Mouse (Mus musculus): ENCODE results near the gene AC131692.1. TPM values are rescaled to one million over a fixed set of nuclear protein-coding genes. Genes with fewer than 3 reads are reported as not detected.
A peak's percentile ranks its signal among the peaks of the same experiment; 100 is the strongest.

AC131692.1 gene
- total RNA-seq (2021), result not detected
- polyA plus RNA-seq (2012; rRNA removed), result not detected in 2 replicates
- long read RNA-seq, result 0 reads

GRCm38 (mm10) chr19:6094119-6094518 is at the start of gene AC131692.1:
AC131692.1 (plus strand) TSS chr19:6094419.
- Histone ChIP-seq H3K27me3 (ENCODE audit: control insufficient read depth, insufficient read depth, low read length) (no peaks in the 10 kb centered on the region), H3K36me3 (ENCODE audit: control insufficient read depth, insufficient read depth, low read length) (no peaks in the 10 kb centered on the region), H3K79me2 (replicated peaks; ENCODE audit: control insufficient read depth, insufficient read depth, low read length) (no peaks in the 10 kb centered on the region), H3K9ac (ENCODE audit: low read depth, low read length) (no peak within 1 kb of the TSS), H3K4me1 (ENCODE audit: control insufficient read depth, insufficient read depth, low read length) (no peaks in the 10 kb centered on the region), H3K4me3 (no peak within 1 kb of the TSS), H3K27ac (no peak within 1 kb of the TSS)
- WGBS, result 85% methylated on average over 7 of the region's 7 CpGs
- intact Hi-C loops (cut with DNase I), result no loop called here
- TF ChIP-seq EP300 (IDR thresholded peaks at IDR 0.05; ENCODE audit: insufficient read depth, low read depth, low read length), result no peak
- TF ChIP-seq POLR2A (IDR thresholded peaks at IDR 0.05; ENCODE audit: insufficient read depth, low read depth, low read length), result no peak
- TF ChIP-seq CTCF (IDR thresholded peaks at IDR 0.05), result no peak
- DNase-seq, result no peak

DNA sequence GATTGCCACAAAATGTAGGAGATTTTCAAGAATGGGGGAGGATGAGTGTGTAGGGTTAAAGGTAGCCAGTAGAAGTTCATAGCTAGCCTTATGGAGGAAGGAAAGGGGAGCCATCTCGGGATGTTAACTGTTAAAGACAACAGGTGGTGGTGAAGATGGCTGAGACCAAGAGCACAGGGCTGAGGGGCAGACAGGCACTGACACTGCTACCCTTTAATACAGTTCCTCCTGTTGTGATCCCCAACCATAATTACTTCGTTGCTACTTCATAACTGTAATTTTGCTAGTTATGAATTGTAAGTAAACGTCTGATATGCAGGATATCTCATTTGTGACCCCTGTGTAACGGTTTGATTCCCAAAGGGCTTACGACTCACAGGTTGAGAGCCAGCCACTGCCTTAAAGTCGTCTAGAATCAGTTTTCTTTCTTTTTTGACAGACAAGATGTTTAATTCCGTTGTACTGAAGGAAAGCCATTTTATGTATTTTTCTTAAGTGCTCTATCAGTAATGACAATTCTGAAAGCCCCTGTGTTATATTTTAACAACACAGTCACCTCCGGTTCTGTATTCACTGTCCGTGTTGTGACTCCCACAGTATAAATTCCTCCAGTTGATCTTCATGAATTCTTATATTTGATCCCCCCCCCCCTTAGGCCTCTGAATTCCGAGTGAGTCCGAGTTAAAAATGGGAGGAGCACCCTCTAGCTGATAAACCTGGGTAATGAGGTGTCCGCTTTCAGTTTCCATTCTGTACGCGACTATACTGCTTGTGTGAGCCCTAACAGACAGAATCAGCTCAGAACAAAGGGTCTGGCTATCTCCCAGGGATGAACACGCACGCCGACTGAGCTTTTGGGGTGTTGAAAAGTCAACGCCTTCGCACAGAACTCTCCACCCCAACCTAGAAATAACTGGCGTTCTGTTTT is 48.6 kb upstream of the AC131692.1 start:
- Histone ChIP-seq H3K27ac (peak overlapping the region; percentile 99), H3K27me3 (ENCODE audit: control insufficient read depth, insufficient read depth, low read length) (no peaks in the 10 kb centered on the region), H3K36me3 (ENCODE audit: control insufficient read depth, insufficient read depth, low read length) (no peaks in the 10 kb centered on the region), H3K9ac (ENCODE audit: low read depth, low read length) (peak overlapping the region; percentile 80), H3K79me2 (replicated peaks; ENCODE audit: control insufficient read depth, insufficient read depth, low read length) (peaks cover 3% of the 10 kb centered on the region; the same call in 1 of the 2 replicates), H3K4me1 (ENCODE audit: control insufficient read depth, insufficient read depth, low read length) (peaks cover 5% of the 10 kb centered on the region), H3K4me3 (peak overlapping the region; percentile 82)
- intact Hi-C loops (cut with DNase I), result loop anchor here (2.0 to 10.0 kb wide), 2 partner anchors 79 to 81 kb away; partner anchors contain the start of genes Pola2 and Snx15
- DNase-seq, result no peak
- 8% methylated on average over 20 of the region's 20 CpGs for WGBS
- TF ChIP-seq CTCF (IDR thresholded peaks at IDR 0.05) (peak; percentile 35), POLR2A (IDR thresholded peaks at IDR 0.05; ENCODE audit: insufficient read depth, low read depth, low read length) (no peak)

- Histone ChIP-seq H3K9ac (ENCODE audit: low read depth, low read length) (peak within 1 kb of the TSS; percentile 91), H3K27me3 (ENCODE audit: control insufficient read depth, insufficient read depth, low read length) (no peaks in the 10 kb centered on the region), H3K79me2 (replicated peaks; ENCODE audit: control insufficient read depth, insufficient read depth, low read length) (peaks cover 3% of the 10 kb centered on the region; the same call in 1 of the 2 replicates), H3K36me3 (ENCODE audit: control insufficient read depth, insufficient read depth, low read length) (no peaks in the 10 kb centered on the region), H3K4me3 (peak within 1 kb of the TSS; percentile 82), H3K4me1 (ENCODE audit: control insufficient read depth, insufficient read depth, low read length) (peaks cover 5% of the 10 kb centered on the region), H3K27ac (peak within 1 kb of the TSS; percentile 99)
- intact Hi-C loops (cut with DNase I), result loop anchor here (10.0 kb wide), 1 partner anchor 78 kb away; the partner anchor contains the start of gene Snx15
- DNase-seq, result peak; percentile 93 to 94
- under 1% methylated on average over 65 of the region's 65 CpGs for WGBS
- TF ChIP-seq EP300 (IDR thresholded peaks at IDR 0.05; ENCODE audit: insufficient read depth, low read depth, low read length), result peak; percentile 27; the same call in 1 of the 2 replicates
- TF ChIP-seq CTCF (IDR thresholded peaks at IDR 0.05), result no peak
- peak; percentile 81 for TF ChIP-seq POLR2A (IDR thresholded peaks at IDR 0.05; ENCODE audit: insufficient read depth, low read depth, low read length)
Observed at GRCm38 (mm10) chr19:6046294-6047153, 47.7 kb upstream of the AC131692.1 start, which contains the start of gene Syvn1. Syvn1 (plus strand) TSS chr19:6046576.

GRCm38 (mm10) chr19:6047154-6047898 is 46.9 kb upstream of the AC131692.1 start:
- no peak for TF ChIP-seq EP300 (IDR thresholded peaks at IDR 0.05; ENCODE audit: insufficient read depth, low read depth, low read length)
- TF ChIP-seq POLR2A (IDR thresholded peaks at IDR 0.05; ENCODE audit: insufficient read depth, low read depth, low read length), result no peak
- TF ChIP-seq CTCF (IDR thresholded peaks at IDR 0.05), result no peak
- WGBS, result 1% methylated on average over 42 of the region's 44 CpGs
- intact Hi-C loops (cut with DNase I), result loop anchor here (10.0 kb wide), 1 partner anchor 77 kb away; the partner anchor contains the start of gene Snx15

DNA sequence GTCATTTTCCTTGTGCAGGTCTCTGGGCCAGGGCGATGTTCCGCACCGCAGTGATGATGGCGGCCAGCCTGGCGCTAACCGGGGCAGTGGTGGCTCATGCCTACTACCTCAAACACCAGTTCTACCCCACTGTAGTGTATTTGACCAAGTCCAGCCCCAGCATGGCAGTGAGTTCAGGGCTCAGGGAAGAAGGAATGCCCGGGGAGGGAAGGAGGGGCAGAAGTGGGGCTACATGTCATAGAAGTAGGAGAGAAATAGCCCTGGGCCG is 46.4 kb upstream of the AC131692.1 start:
- no peak for DNase-seq
- TF ChIP-seq POLR2A (IDR thresholded peaks at IDR 0.05; ENCODE audit: insufficient read depth, low read depth, low read length) (no peak), EP300 (IDR thresholded peaks at IDR 0.05; ENCODE audit: insufficient read depth, low read depth, low read length) (no peak), CTCF (IDR thresholded peaks at IDR 0.05) (no peak)
- Histone ChIP-seq H3K9ac (ENCODE audit: low read depth, low read length) (peak overlapping the region; percentile 91), H3K4me3 (peak overlapping the region; percentile 82), H3K4me1 (ENCODE audit: control insufficient read depth, insufficient read depth, low read length) (peaks cover 5% of the 10 kb centered on the region), H3K79me2 (replicated peaks; ENCODE audit: control insufficient read depth, insufficient read depth, low read length) (peaks cover 3% of the 10 kb centered on the region; the same call in 1 of the 2 replicates), H3K27ac (no peak overlapping the region; the same call in 1 of the 2 replicates), H3K36me3 (ENCODE audit: control insufficient read depth, insufficient read depth, low read length) (no peaks in the 10 kb centered on the region), H3K27me3 (ENCODE audit: control insufficient read depth, insufficient read depth, low read length) (no peaks in the 10 kb centered on the region)
- intact Hi-C loops (cut with DNase I), result loop anchor here (10.0 kb wide), 1 partner anchor 77 kb away; the partner anchor contains the start of gene Snx15
- 82% methylated on average over 8 of the region's 8 CpGs for WGBS

More at GRCm38 (mm10) chr19:6047154-6047898, 46.9 kb upstream of the AC131692.1 start:
- Histone ChIP-seq H3K4me3 (peak overlapping the region; percentile 82), H3K79me2 (replicated peaks; ENCODE audit: control insufficient read depth, insufficient read depth, low read length) (peaks cover 3% of the 10 kb centered on the region; the same call in 1 of the 2 replicates), H3K4me1 (ENCODE audit: control insufficient read depth, insufficient read depth, low read length) (peaks cover 5% of the 10 kb centered on the region), H3K9ac (ENCODE audit: low read depth, low read length) (peak overlapping the region; percentile 91), H3K36me3 (ENCODE audit: control insufficient read depth, insufficient read depth, low read length) (no peaks in the 10 kb centered on the region), H3K27ac (peak overlapping the region; percentile 99), H3K27me3 (ENCODE audit: control insufficient read depth, insufficient read depth, low read length) (no peaks in the 10 kb centered on the region)
- DNase-seq, result no peak

Measured in heart, adult 2 months (tissue).